In genomic region chr5:128877425-128878035, GRCm38 (mm10) we compare ENCODE assay signal across 9 mouse cellular contexts.
A peak's percentile ranks its signal among the peaks of the same experiment; 100 is the strongest.
DNase-seq lines count a peak whose midpoint lies in the region; ATAC-seq and TF ChIP-seq lines count a peak whose summit lies in the region.
"Had no signal": no experiment of that assay in that cellular context is flagged by ENCODE, and none has a peak within 500 bp of the region (broad histone marks: within the 10 kb centered on the region; RNA-seq: fewer than 3 reads in every experiment).

No protein-coding gene starts in this region.

- H3K27ac ChIP-seq in forebrain, embryonic 12.5 days: 0 out of 2 replicates have a peak overlapping the region, but pooled peaks have one; percentile 6
- no peak overlapping the region for H3K27ac ChIP-seq in forebrain, embryonic 10.5 days
- no peak overlapping the region for H3K27ac ChIP-seq in cerebellum, adult 2 months (ENCODE audit: insufficient read depth, low read length)
- peak overlapping the region; percentile 36; the same call in 1 of the 2 replicates for H3K27ac ChIP-seq in hindbrain, embryonic 16.5 days (ENCODE audit: low read depth, low read length)
- no peak overlapping the region for H3K27ac ChIP-seq in midbrain, postnatal 0 days (ENCODE audit: low read depth, low read length)
- no peak overlapping the region for H3K27ac ChIP-seq in lung, postnatal 0 days (ENCODE audit: low read length)
- H3K27ac ChIP-seq: heart, embryonic 10.5 days had no signal

- no peak overlapping the region for H3K4me3 ChIP-seq in forebrain, embryonic 12.5 days (replicated peaks)
- no peak overlapping the region for H3K4me3 ChIP-seq in forebrain, embryonic 10.5 days
- H3K4me3 ChIP-seq in cerebellum, adult 2 months (replicated peaks; ENCODE audit: insufficient read depth, low read depth, low read length): no peak overlapping the region
- H3K4me3 ChIP-seq in hindbrain, embryonic 16.5 days (ENCODE audit: low read length): no peak overlapping the region
- H3K4me3 ChIP-seq in midbrain, postnatal 0 days (ENCODE audit: low read depth, low read length): no peak overlapping the region
- H3K4me3 ChIP-seq in lung, postnatal 0 days (ENCODE audit: low read depth, low read length): no peak overlapping the region
- H3K4me3 ChIP-seq: heart, embryonic 10.5 days had no signal

- intact Hi-C loops in gastrocnemius, postnatal 14 days (cut with DNase I; ENCODE audit: low total_unique reads): no loop called here

- peaks cover 5% of the 10 kb centered on the region; the same call in 1 of the 2 replicates for H3K27me3 ChIP-seq in forebrain, embryonic 12.5 days
- H3K27me3 ChIP-seq in forebrain, embryonic 10.5 days (ENCODE audit: poor library complexity, severe bottlenecking): peaks cover 11% of the 10 kb centered on the region
- H3K27me3 ChIP-seq in cerebellum, adult 2 months (ENCODE audit: control insufficient read depth, insufficient read depth, low read length): no peaks in the 10 kb centered on the region
- H3K27me3 ChIP-seq in hindbrain, embryonic 16.5 days (replicated peaks; ENCODE audit: control insufficient read depth, insufficient read depth, low read length): no peaks in the 10 kb centered on the region
- H3K27me3 ChIP-seq in midbrain, postnatal 0 days (ENCODE audit: insufficient read depth, low read length): no peaks in the 10 kb centered on the region
- no peaks in the 10 kb centered on the region for H3K27me3 ChIP-seq in lung, postnatal 0 days (replicated peaks; ENCODE audit: insufficient read depth, low read length)

- ATAC-seq in forebrain, embryonic 12.5 days (ENCODE audit: low FRiP score): 0 out of 2 replicates have a peak, but pooled peaks have one; percentile 30
- peak; percentile 90 for ATAC-seq in hindbrain, embryonic 16.5 days
- ATAC-seq in midbrain, postnatal 0 days (ENCODE audit: low FRiP score): 0 out of 2 replicates have a peak, but pooled peaks have one; percentile 38
- no peak for ATAC-seq in lung, postnatal 0 days

- TF ChIP-seq CTCF in cerebellum, adult 2 months (IDR thresholded peaks at IDR 0.05; ENCODE audit: borderline replicate concordance, insufficient read depth, low read depth, low read length): no peak
- no peak for TF ChIP-seq CTCF in midbrain, postnatal 0 days (IDR thresholded peaks at IDR 0.05)
- TF ChIP-seq CTCF in lung, postnatal 0 days (IDR thresholded peaks at IDR 0.05): no peak

- no peak for DNase-seq in forebrain, embryonic 10.5 days (ENCODE audit: extremely low spot score, low spot score)
- peak; percentile 77 to 82 for DNase-seq in cerebellum, adult 2 months
- DNase-seq in midbrain, postnatal 0 days (ENCODE audit: low spot score): peak; percentile 86
- no peak for DNase-seq in thymus, postnatal 25 days
- no peak for DNase-seq in lung, postnatal 0 days (ENCODE audit: low spot score)
- DNase-seq in gastrocnemius, postnatal 14 days: no peak

- no peak overlapping the region for H3K4me2 ChIP-seq in forebrain, embryonic 12.5 days
- peak overlapping the region; percentile 1; the same call in 1 of the 2 replicates for H3K4me2 ChIP-seq in hindbrain, embryonic 16.5 days (ENCODE audit: low read length)
- H3K4me2 ChIP-seq in midbrain, postnatal 0 days (ENCODE audit: low read depth, low read length, poor library complexity, severe bottlenecking): no peak overlapping the region
- H3K4me2 ChIP-seq in lung, postnatal 0 days (replicated peaks; ENCODE audit: low read depth, low read length): no peak overlapping the region

- no peak for TF ChIP-seq EP300 in lung, postnatal 0 days (IDR thresholded peaks at IDR 0.05)

- H3K9ac ChIP-seq in forebrain, embryonic 12.5 days: no peak overlapping the region
- H3K9ac ChIP-seq in hindbrain, embryonic 16.5 days (ENCODE audit: low read depth, low read length): no peak overlapping the region
- no peak overlapping the region for H3K9ac ChIP-seq in midbrain, postnatal 0 days (replicated peaks; ENCODE audit: low read length, poor library complexity, severe bottlenecking)
- no peak overlapping the region for H3K9ac ChIP-seq in lung, postnatal 0 days (replicated peaks; ENCODE audit: low read depth)

- TF ChIP-seq POLR2A in cerebellum, adult 2 months (IDR thresholded peaks at IDR 0.05; ENCODE audit: borderline replicate concordance, insufficient read depth, low read length): no peak

- H3K4me1 ChIP-seq in forebrain, embryonic 12.5 days: peaks cover 8% of the 10 kb centered on the region; the same call in 1 of the 2 replicates
- peaks cover 27% of the 10 kb centered on the region for H3K4me1 ChIP-seq in forebrain, embryonic 10.5 days
- peaks cover 8% of the 10 kb centered on the region for H3K4me1 ChIP-seq in cerebellum, adult 2 months (ENCODE audit: control insufficient read depth, insufficient read depth, low read length)
- peaks cover 9% of the 10 kb centered on the region for H3K4me1 ChIP-seq in hindbrain, embryonic 16.5 days (ENCODE audit: control insufficient read depth, insufficient read depth, low read depth, low read length)
- H3K4me1 ChIP-seq in midbrain, postnatal 0 days (ENCODE audit: insufficient read depth, low read length): no peaks in the 10 kb centered on the region
- H3K4me1 ChIP-seq in lung, postnatal 0 days (ENCODE audit: insufficient read depth, low read depth, low read length): no peaks in the 10 kb centered on the region
- H3K4me1 ChIP-seq: heart, embryonic 10.5 days had no signal

- H3K36me3 ChIP-seq in forebrain, embryonic 12.5 days (replicated peaks): no peaks in the 10 kb centered on the region
- H3K36me3 ChIP-seq in forebrain, embryonic 10.5 days (replicated peaks): no peaks in the 10 kb centered on the region
- no peaks in the 10 kb centered on the region for H3K36me3 ChIP-seq in hindbrain, embryonic 16.5 days (ENCODE audit: control insufficient read depth, insufficient read depth, low read length)
- no peaks in the 10 kb centered on the region for H3K36me3 ChIP-seq in midbrain, postnatal 0 days (ENCODE audit: insufficient read depth, low read length)
- H3K36me3 ChIP-seq in lung, postnatal 0 days (ENCODE audit: insufficient read depth, low read length): no peaks in the 10 kb centered on the region
- H3K36me3 ChIP-seq: heart, embryonic 10.5 days had no signal

- WGBS in forebrain, embryonic 12.5 days: 25% methylated on average over 16 of the region's 16 CpGs
- 28% methylated on average over 16 of the region's 16 CpGs for WGBS in forebrain, embryonic 10.5 days
- 1% methylated on average over 16 of the region's 16 CpGs for WGBS in cerebellum, adult 2 months
- WGBS in hindbrain, embryonic 16.5 days: 15% methylated on average over 16 of the region's 16 CpGs
- 12% methylated on average over 15 of the region's 16 CpGs for WGBS in midbrain, postnatal 0 days
- WGBS in lung, postnatal 0 days: 8% methylated on average over 16 of the region's 16 CpGs

- H3K9me3 ChIP-seq in forebrain, embryonic 12.5 days: no peaks in the 10 kb centered on the region
- no peaks in the 10 kb centered on the region for H3K9me3 ChIP-seq in forebrain, embryonic 10.5 days
- H3K9me3 ChIP-seq in hindbrain, embryonic 16.5 days (ENCODE audit: control insufficient read depth, low read length): no peaks in the 10 kb centered on the region
- H3K9me3 ChIP-seq in midbrain, postnatal 0 days (ENCODE audit: low read length): no peaks in the 10 kb centered on the region
- H3K9me3 ChIP-seq in lung, postnatal 0 days (ENCODE audit: low read length): no peaks in the 10 kb centered on the region
- H3K9me3 ChIP-seq: heart, embryonic 10.5 days had no signal

Comparison
In these comparisons a context has a peak if more than half of its experiments do, and no peak if none do; other contexts are left out.
1. H3K27ac ChIP-seq: peak in forebrain, embryonic 12.5 days (single experiment) and hindbrain, embryonic 16.5 days (single experiment); none in forebrain, embryonic 10.5 days (single experiment), cerebellum, adult 2 months (single experiment), midbrain, postnatal 0 days (single experiment) and lung, postnatal 0 days (single experiment).
2. DNase-seq: peak in cerebellum, adult 2 months (2 of 2) and midbrain, postnatal 0 days (single experiment); none in forebrain, embryonic 10.5 days (single experiment), thymus, postnatal 25 days (single experiment), lung, postnatal 0 days (single experiment) and gastrocnemius, postnatal 14 days (single experiment).